Mouse (Mus musculus) kidney, embryonic 14.5 days (tissue): Measurements from ENCODE around the gene Pdgfa. TPM values are rescaled to one million over a fixed set of nuclear protein-coding genes. Genes with fewer than 3 reads are reported as not detected.

Experiments used
- ATAC-seq: fragments of 200-750 bp; cut with Nextera tagmentation; 2 replicates; pipeline ENCODE4 v1.8.0; 2017; ENCODE audit warnings: moderate number of reproducible peaks, mild to moderate bottlenecking, moderate TSS enrichment, moderate library complexity; ENCODE audit not compliant: low FRiP score, low TSS enrichment
- H3K27ac ChIP-seq: fragments of 300-500 bp; sonication (generic); 2 replicates; pipeline ENCODE4 v1.5.1; 2014; ENCODE audit warnings: low read depth, mild to moderate bottlenecking, low read length, moderate library complexity, mixed read lengths
- H3K27me3 ChIP-seq: fragments of 300-500 bp; sonication (generic); 2 replicates; pipeline ENCODE4 v1.6.1; 2014; ENCODE audit warnings: mild to moderate bottlenecking, low read length; ENCODE audit not compliant: control insufficient read depth, insufficient read depth
- H3K36me3 ChIP-seq: fragments of 300-500 bp; sonication (generic); 2 replicates; pipeline ENCODE4 v1.6.1; 2014; ENCODE audit warnings: low read length, mixed read lengths; ENCODE audit not compliant: control insufficient read depth, insufficient read depth
- H3K4me1 ChIP-seq: fragments of 300-500 bp; sonication (generic); 2 replicates; pipeline ENCODE4 v1.6.1; 2014; ENCODE audit warnings: low read length, mixed read lengths; ENCODE audit not compliant: control insufficient read depth, insufficient read depth
- H3K4me2 ChIP-seq: fragments of 300-500 bp; sonication (generic); replicated peaks from 2 replicates; pipeline ENCODE4 v1.6.1; 2014; ENCODE audit warnings: low read depth, mild to moderate bottlenecking, low read length
- H3K4me3 ChIP-seq: fragments of 300-500 bp; sonication (generic); 2 replicates; pipeline ENCODE4 v1.5.1; 2014; ENCODE audit warnings: mild to moderate bottlenecking, low read length
- H3K9ac ChIP-seq: fragments of 300-500 bp; sonication (generic); 2 replicates; pipeline ENCODE4 v1.6.1; 2014; ENCODE audit warnings: low read depth, mild to moderate bottlenecking, low read length, moderate library complexity
- H3K9me3 ChIP-seq: fragments of 300-500 bp; sonication (generic); 2 replicates; pipeline ENCODE4 v1.6.1; 2016; ENCODE audit warnings: low read length; ENCODE audit not compliant: control insufficient read depth
- WGBS: fragments of 180-500 bp; shearing (Covaris S2); extraction: QIAGEN DNeasy Blood & Tissue Kit; methylation state at CpG from one replicate; pipeline ENCODE4 v1.1.7; 2014; 5-methylcytosine and 5-hydroxymethylcytosine counted together
- polyA plus RNA-seq: library from polyadenylated mRNA; unstranded; fragments of >200 nt; fragmentation: Nextera tagmentation; extraction: Ambion mirVana; gene quantifications from 2 replicates; pipeline ENCODE4 v1.2.1, GENCODE M21; 2014

Pdgfa gene
- polyA plus RNA-seq, 1 experiment from 2014 or later = 57.7 TPM

GRCm38 (mm10) chr5:138997936-138998580 is 888 bp upstream of the Pdgfa start:
- no peak overlapping the region for H3K27ac ChIP-seq
- peaks cover 34% of the 10 kb centered on the region for H3K27me3 ChIP-seq
- H3K4me3 ChIP-seq = peak overlapping the region; percentile 35
- peaks cover 28% of the 10 kb centered on the region for H3K4me1 ChIP-seq
- no peaks in the 10 kb centered on the region; the same call in 1 of the 2 replicates for H3K9me3 ChIP-seq
- WGBS = under 1% methylated on average over 30 of the region's 30 CpGs
- no peaks in the 10 kb centered on the region for H3K36me3 ChIP-seq
- H3K9ac ChIP-seq = no peak overlapping the region
- ATAC-seq = no peak
- H3K4me2 ChIP-seq = peak overlapping the region; percentile 91

- H3K4me1 ChIP-seq = peaks cover 37% of the 10 kb centered on the region
Observed at GRCm38 (mm10) chr5:138996322-138997073, 672 bp downstream of the Pdgfa start.

GRCm38 (mm10) chr5:138995721-138996311 is 1.4 kb downstream of the Pdgfa start:
- no peaks in the 10 kb centered on the region for H3K9me3 ChIP-seq
- ATAC-seq = peak; percentile 28
- peaks cover 40% of the 10 kb centered on the region for H3K27me3 ChIP-seq
- peak overlapping the region; percentile 89 for H3K27ac ChIP-seq
- peak overlapping the region; percentile 91 for H3K4me2 ChIP-seq
- H3K4me3 ChIP-seq = peak overlapping the region; percentile 80
- whole genome bisulfite sequencing = 0% methylated on average over 40 of the region's 52 CpGs
- peak overlapping the region; percentile 85 for H3K9ac ChIP-seq
- no peaks in the 10 kb centered on the region for H3K36me3 ChIP-seq
- H3K4me1 ChIP-seq = peaks cover 42% of the 10 kb centered on the region

More at GRCm38 (mm10) chr5:138996322-138997073, 672 bp downstream of the Pdgfa start:
- H3K4me2 ChIP-seq = peak overlapping the region; percentile 91
- peak overlapping the region; percentile 85 for H3K9ac ChIP-seq
- WGBS = 3% methylated on average over 24 of the region's 24 CpGs
- ATAC-seq = 0 out of 2 replicates have a peak, but pooled peaks have one; percentile 3
- no peaks in the 10 kb centered on the region for H3K36me3 ChIP-seq
- no peaks in the 10 kb centered on the region for H3K9me3 ChIP-seq
- H3K27me3 ChIP-seq = peaks cover 40% of the 10 kb centered on the region
- H3K4me3 ChIP-seq = peak overlapping the region; percentile 80
- peak overlapping the region; percentile 89 for H3K27ac ChIP-seq

DNA sequence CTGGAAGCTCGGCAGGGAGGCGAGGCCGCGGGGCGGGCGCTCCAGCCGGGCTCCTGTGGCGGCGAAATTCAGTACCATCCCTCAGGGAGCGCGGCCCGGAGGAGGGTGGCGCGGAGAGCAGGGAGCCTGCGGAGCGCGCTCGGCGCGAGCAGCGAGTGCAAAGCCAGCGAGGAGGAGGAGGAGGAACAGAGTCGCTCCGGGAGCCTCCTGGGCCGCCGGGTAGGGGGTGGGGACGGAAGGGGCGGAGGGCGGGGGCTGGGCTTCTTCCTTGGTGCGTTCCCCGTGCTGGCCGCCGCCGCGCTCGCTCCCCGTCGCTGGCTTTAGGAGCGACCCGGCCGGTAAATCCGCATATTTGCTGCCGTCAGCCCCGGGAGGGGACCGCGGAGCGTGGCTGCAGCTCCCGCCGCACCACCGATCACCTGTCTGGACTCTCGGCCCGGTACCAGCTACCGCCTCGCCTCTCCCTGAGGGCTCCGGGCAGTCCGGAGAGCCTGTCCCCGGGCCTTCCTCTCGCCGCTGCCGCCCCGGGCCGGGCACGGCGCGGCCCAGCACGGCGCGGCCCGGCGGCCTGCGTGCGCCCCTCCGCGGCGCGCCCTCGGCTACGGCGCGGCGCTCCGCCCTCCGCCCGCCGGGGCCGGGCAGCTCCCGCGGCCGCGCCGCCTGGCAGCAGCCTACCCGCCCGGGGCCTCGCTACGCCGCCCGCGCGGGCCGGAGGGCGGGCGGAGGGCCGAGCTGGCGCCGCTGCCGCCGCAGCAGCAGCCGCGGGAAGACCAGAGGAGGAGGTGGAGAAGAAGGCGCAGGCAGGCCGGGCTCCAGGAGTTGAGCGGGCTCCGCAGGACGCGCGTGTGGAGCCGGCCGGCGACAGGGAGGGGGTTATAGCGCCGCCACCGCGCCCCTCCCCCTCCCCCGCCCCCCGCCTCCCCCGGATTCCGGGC is 2.1 kb downstream of the Pdgfa start:
- H3K4me1 ChIP-seq = peaks cover 47% of the 10 kb centered on the region

DNA sequence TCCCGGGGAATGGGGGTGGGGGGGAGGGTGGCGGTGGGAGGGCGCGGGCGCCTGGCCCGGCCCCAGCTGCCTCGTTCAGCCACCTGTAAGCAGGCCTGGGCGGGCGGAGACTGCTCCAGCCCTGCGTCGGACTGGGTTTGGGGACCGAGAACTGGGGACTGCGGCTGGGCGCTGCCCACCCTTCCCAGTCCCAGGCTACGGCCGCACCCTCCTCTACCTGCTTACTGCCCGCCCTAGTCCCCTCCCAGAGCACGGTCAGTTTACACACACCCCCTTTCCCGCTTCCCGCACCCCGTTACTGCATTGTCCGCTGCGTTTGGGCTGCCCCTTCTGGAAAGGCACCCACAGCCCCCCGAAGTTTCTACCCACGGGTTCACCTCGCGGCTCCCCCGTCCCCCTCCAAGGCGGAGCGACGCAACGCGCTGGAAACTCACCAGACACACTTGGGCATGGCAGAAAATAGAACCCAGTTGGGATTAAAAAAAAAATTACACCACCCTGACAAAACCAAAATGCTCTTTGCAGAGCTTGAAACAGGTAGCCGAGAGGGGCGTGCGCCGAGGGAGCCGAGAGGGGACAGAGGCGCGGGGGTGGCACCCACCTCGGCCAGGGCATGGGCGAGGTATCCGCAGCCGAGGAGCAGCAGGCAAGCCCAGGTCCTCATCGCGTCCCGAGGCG is 2.9 kb downstream of the Pdgfa start:
- peak overlapping the region; percentile 91 for H3K4me2 ChIP-seq
- peak overlapping the region; percentile 85 for H3K9ac ChIP-seq
- ATAC-seq = peak; percentile 26
- WGBS = under 1% methylated on average over 48 of the region's 48 CpGs
- H3K4me1 ChIP-seq = peaks cover 47% of the 10 kb centered on the region
- H3K4me3 ChIP-seq = peak overlapping the region; percentile 80
- no peaks in the 10 kb centered on the region for H3K36me3 ChIP-seq
- H3K27ac ChIP-seq = peak overlapping the region; percentile 91
- H3K9me3 ChIP-seq = no peaks in the 10 kb centered on the region
- H3K27me3 ChIP-seq = peaks cover 39% of the 10 kb centered on the region

More for the DNA sequence above, 2.1 kb downstream of the Pdgfa start:
- H3K9me3 ChIP-seq = no peaks in the 10 kb centered on the region
- H3K27ac ChIP-seq = peak overlapping the region; percentile 91
- peak overlapping the region; percentile 80 for H3K4me3 ChIP-seq
- peak; percentile 53 for ATAC-seq
- peaks cover 40% of the 10 kb centered on the region for H3K27me3 ChIP-seq
- H3K4me2 ChIP-seq = peak overlapping the region; percentile 91
- under 1% methylated on average over 103 of the region's 127 CpGs for WGBS
- no peaks in the 10 kb centered on the region for H3K36me3 ChIP-seq
- H3K9ac ChIP-seq = peak overlapping the region; percentile 85

GRCm38 (mm10) chr5:138993371-138994107 is 3.6 kb downstream of the Pdgfa start:
- peak; percentile 17; the same call in 1 of the 2 replicates for ATAC-seq
- Histone ChIP-seq H3K27ac (peak overlapping the region; percentile 91), H3K4me3 (peak overlapping the region; percentile 80), H3K27me3 (peaks cover 32% of the 10 kb centered on the region), H3K4me1 (peaks cover 47% of the 10 kb centered on the region), H3K4me2 (peak overlapping the region; percentile 91), H3K36me3 (no peaks in the 10 kb centered on the region), H3K9ac (peak overlapping the region; percentile 85), H3K9me3 (no peaks in the 10 kb centered on the region)
- WGBS = under 1% methylated on average over 40 of the region's 40 CpGs

- H3K27me3 ChIP-seq = peaks cover 25% of the 10 kb centered on the region
- no peak for ATAC-seq
- peak overlapping the region; percentile 91; the same call in 1 of the 2 replicates for H3K27ac ChIP-seq
- peak overlapping the region; percentile 85 for H3K9ac ChIP-seq
- peak overlapping the region; percentile 91 for H3K4me2 ChIP-seq
- peaks cover 42% of the 10 kb centered on the region for H3K4me1 ChIP-seq
- peak overlapping the region; percentile 80 for H3K4me3 ChIP-seq
- H3K36me3 ChIP-seq = peaks cover 4% of the 10 kb centered on the region; the same call in 1 of the 2 replicates
- H3K9me3 ChIP-seq = no peaks in the 10 kb centered on the region
- 2% methylated on average over 59 of the region's 59 CpGs for WGBS
Observed at GRCm38 (mm10) chr5:138992611-138993370, 4.4 kb downstream of the Pdgfa start.
